Mouse (Mus musculus) thymus, adult 2 months (tissue): ENCODE data around the gene Hp1bp3.

Experiments used
- CTCF ChIP-seq: fragments of 200-500 bp; IDR thresholded peaks from 2 replicates; pipeline ENCODE4 v1.5.1; 2012; ENCODE audit warnings: mild to moderate bottlenecking, control low read depth, low read length, moderate library complexity, borderline replicate concordance; ENCODE audit not compliant: control insufficient read depth, poor library complexity, insufficient read depth; ENCODE audit errors: extremely low read depth
- POLR2A ChIP-seq: fragments of 200-500 bp; IDR thresholded peaks from 2 replicates; pipeline ENCODE4 v1.6.1; 2012; ENCODE audit warnings: mild to moderate bottlenecking, low read length, control low read depth, moderate library complexity; ENCODE audit not compliant: control insufficient read depth, poor library complexity, insufficient read depth; ENCODE audit errors: extremely low read depth

DNA sequence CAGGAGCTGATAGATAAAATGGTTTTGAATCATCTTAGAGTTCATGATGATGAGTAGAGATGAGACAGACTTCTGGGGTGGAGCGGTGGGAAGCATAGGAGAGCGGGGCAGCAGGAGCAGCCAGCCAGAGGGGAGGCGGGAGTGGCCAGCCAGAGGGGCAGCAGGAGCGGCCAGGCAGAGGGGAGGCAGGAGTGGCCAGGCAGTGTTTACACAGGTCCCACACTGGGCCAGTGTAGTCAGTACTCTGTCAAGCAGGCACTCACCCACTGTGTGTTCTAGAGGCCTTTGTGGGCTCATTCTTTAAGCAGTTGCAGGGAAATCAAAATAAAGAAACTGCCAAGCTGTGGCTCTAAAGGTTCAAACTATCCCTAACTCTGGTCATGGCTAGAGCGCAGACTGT lies 32.0 kb upstream of the Hp1bp3 start:
- TF ChIP-seq POLR2A (no peak), CTCF (no peak)
